Mouse (Mus musculus) hindbrain, embryonic 11.5 days (tissue): ENCODE results near the gene Gm3285. TPM values are rescaled to one million over a fixed set of nuclear protein-coding genes. Genes with fewer than 3 reads are reported as not detected.
A peak's percentile ranks its signal among the peaks of the same experiment; 100 is the strongest.

Source experiments
- ATAC-seq: fragments of 200-750 bp; cut with Nextera tagmentation; 2 replicates; pipeline ENCODE4 v1.8.0; 2017; ENCODE audit warnings: mild to moderate bottlenecking, moderate TSS enrichment, moderate library complexity; ENCODE audit not compliant: low FRiP score
- DNase-seq: peaks from one replicate; pipeline ENCODE4 v3.0.0-alpha.2; 2015; ENCODE audit warnings: low spot score
- H3K27ac ChIP-seq: fragments of 300-500 bp; sonication (generic); 2 replicates; pipeline ENCODE4 v1.5.1; 2014; ENCODE audit warnings: mild to moderate bottlenecking, low read depth, low read length
- H3K27me3 ChIP-seq: fragments of 300-500 bp; sonication (generic); 2 replicates; pipeline ENCODE4 v1.6.1; 2014; ENCODE audit warnings: mild to moderate bottlenecking, low read length, moderate library complexity, mixed read lengths; ENCODE audit not compliant: control insufficient read depth, insufficient read depth
- H3K36me3 ChIP-seq: fragments of 300-500 bp; sonication (generic); 2 replicates; pipeline ENCODE4 v1.6.1; 2014; ENCODE audit warnings: mild to moderate bottlenecking, low read length, moderate library complexity, mixed read lengths; ENCODE audit not compliant: control insufficient read depth, insufficient read depth
- H3K4me1 ChIP-seq: fragments of 300-500 bp; sonication (generic); replicated peaks from 2 replicates; pipeline ENCODE4 v1.6.1; 2014; ENCODE audit warnings: low read length, mixed read lengths; ENCODE audit not compliant: control insufficient read depth, insufficient read depth
- H3K4me2 ChIP-seq: fragments of 300-500 bp; sonication (generic); replicated peaks from 2 replicates; pipeline ENCODE4 v1.6.1; 2014; ENCODE audit warnings: mild to moderate bottlenecking, low read depth, low read length
- H3K4me3 ChIP-seq: fragments of 300-500 bp; sonication (generic); 2 replicates; pipeline ENCODE4 v1.5.1; 2014; ENCODE audit warnings: low read depth, low read length
- H3K9ac ChIP-seq: fragments of 300-500 bp; sonication (generic); 2 replicates; pipeline ENCODE4 v1.6.1; 2014; ENCODE audit warnings: low read depth, low read length
- H3K9me3 ChIP-seq: fragments of 300-500 bp; sonication (generic); 2 replicates; pipeline ENCODE4 v1.6.1; 2016; ENCODE audit warnings: low read length; ENCODE audit not compliant: control insufficient read depth
- WGBS: fragments of 180-500 bp; shearing (Covaris S2); extraction: QIAGEN DNeasy Blood & Tissue Kit; methylation state at CpG from one replicate; pipeline ENCODE4 v1.1.7; 2014; 5-methylcytosine and 5-hydroxymethylcytosine counted together
- polyA plus RNA-seq: library from polyadenylated mRNA; unstranded; fragments of >200 nt; fragmentation: Nextera tagmentation; extraction: Ambion mirVana; gene quantifications from 2 replicates; pipeline ENCODE4 v1.2.1, GENCODE M21; 2014

Gene Gm3285
- polyA plus RNA-seq, 1 experiment from 2014 or later: not detected

DNA sequence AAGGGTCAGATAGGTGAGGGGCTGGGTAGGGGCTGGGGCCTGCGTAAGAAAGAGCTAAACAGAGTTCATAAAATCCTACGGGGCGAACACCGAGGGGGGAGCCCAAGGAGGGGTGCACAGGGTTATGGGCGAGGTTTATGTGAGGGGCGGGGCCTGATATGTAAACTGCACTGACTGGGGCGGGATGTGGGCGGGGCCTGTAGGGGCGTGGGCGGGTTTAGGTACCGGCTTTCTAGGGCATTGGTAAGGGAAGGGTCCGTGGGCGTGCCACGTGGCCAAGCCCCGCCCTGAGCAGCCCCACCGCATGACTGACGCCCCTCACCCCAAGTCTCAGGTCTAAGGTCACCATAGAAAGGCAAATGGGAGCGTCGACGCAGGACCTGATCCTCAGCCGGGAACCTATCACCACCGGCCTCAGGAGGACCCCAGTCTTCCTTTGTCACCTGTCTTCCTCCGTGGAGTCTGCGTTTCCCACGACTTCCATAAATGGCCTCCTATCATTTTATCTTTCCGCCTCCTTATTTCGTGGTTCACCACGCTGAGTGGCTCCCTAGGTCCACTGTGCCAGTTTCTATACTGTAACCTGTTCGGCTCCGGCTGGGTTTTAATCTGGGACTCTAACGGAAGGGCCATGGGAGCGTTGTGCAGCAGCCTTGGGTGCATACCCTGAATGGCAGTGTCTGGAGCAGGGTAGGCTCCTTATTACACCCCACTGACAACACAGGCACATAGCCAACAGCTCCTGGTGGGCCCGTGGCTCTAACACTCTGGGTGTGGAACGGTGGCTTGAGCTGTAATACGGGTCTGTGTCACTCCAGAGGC, 41.3 kb downstream of the Gm3285 start:
- 10% methylated on average over 34 of the region's 35 CpGs for WGBS
- peak; percentile 87 for ATAC-seq

More for the DNA sequence above, 41.3 kb downstream of the Gm3285 start:
- peak; percentile 83 for DNase-seq
- 0 out of 2 replicates have a peak, but pooled peaks cover 2% of the 10 kb centered on the region for H3K4me1 ChIP-seq
- H3K27ac ChIP-seq: no peak overlapping the region
- H3K27me3 ChIP-seq: no peaks in the 10 kb centered on the region; the same call in 1 of the 2 replicates
- H3K9me3 ChIP-seq: no peaks in the 10 kb centered on the region
- H3K4me2 ChIP-seq: peak overlapping the region; percentile 69
- H3K4me3 ChIP-seq: peak overlapping the region; percentile 54
- no peak overlapping the region for H3K9ac ChIP-seq
- H3K36me3 ChIP-seq: no peaks in the 10 kb centered on the region

Other genes with a start within 250 kb of the Gm3285 start
- 40.5 and 50.0 TPM in 2 replicates for gene Ube2g2, start 239.7 kb upstream of the Gm3285 start, polyA plus RNA-seq
- 0.56 and 0.64 TPM in 2 replicates for gene Tspear, start 175.4 kb upstream of the Gm3285 start, polyA plus RNA-seq
- not detected in 2 replicates for gene Gm19402, start 171.2 kb upstream of the Gm3285 start, polyA plus RNA-seq
- not detected in 2 replicates for gene Gm9508, start 164.7 kb upstream of the Gm3285 start, polyA plus RNA-seq
- gene Gm10272, start 155.3 kb upstream of the Gm3285 start, polyA plus RNA-seq: not detected in 2 replicates
- not detected in 2 replicates for gene Gm10024, start 150.5 kb upstream of the Gm3285 start, polyA plus RNA-seq
- gene Gm10142, start 146.2 kb upstream of the Gm3285 start, polyA plus RNA-seq: not detected in 2 replicates
- gene Krtap12-1, start 141.4 kb upstream of the Gm3285 start, polyA plus RNA-seq: not detected in 2 replicates
- not detected in 2 replicates for gene Gm10100, start 135.5 kb upstream of the Gm3285 start, polyA plus RNA-seq
- not detected in 2 replicates for gene Gm18596, start 119.3 kb upstream of the Gm3285 start, polyA plus RNA-seq
- not detected in 2 replicates for gene Gm9736, start 110.6 kb upstream of the Gm3285 start, polyA plus RNA-seq
- gene Gm3233, start 102.3 kb upstream of the Gm3285 start, polyA plus RNA-seq: not detected in 2 replicates
- not detected in 2 replicates for gene Gm3238, start 90.7 kb upstream of the Gm3285 start, polyA plus RNA-seq
- gene Gm7138, start 85.0 kb upstream of the Gm3285 start, polyA plus RNA-seq: not detected in 2 replicates
- not detected in 2 replicates for gene Gm3250, start 79.4 kb upstream of the Gm3285 start, polyA plus RNA-seq
- gene Gm7137, start 73.8 kb upstream of the Gm3285 start, polyA plus RNA-seq: not detected in 2 replicates
- not detected in 2 replicates for gene Gm9639, start 66.9 kb upstream of the Gm3285 start, polyA plus RNA-seq
- gene Gm19668, start 62.8 kb upstream of the Gm3285 start, polyA plus RNA-seq: not detected in 2 replicates
- not detected in 2 replicates for gene Gm9507, start 50.1 kb upstream of the Gm3285 start, polyA plus RNA-seq
- not detected in 2 replicates for gene Gm2696, start 47.3 kb upstream of the Gm3285 start, polyA plus RNA-seq
- not detected in 2 replicates for gene Krtap10-4, start 34.9 kb upstream of the Gm3285 start, polyA plus RNA-seq
- gene Krtap10-10, start 26.0 kb upstream of the Gm3285 start, polyA plus RNA-seq: not detected in 2 replicates
- gene Gm36176, start 15.2 kb upstream of the Gm3285 start, polyA plus RNA-seq: not detected in 2 replicates
- not detected in 2 replicates for gene Gm10318, start 9.1 kb upstream of the Gm3285 start, polyA plus RNA-seq
- 3.1 and 3.6 TPM in 2 replicates for gene Lrrc3, start 40.6 kb downstream of the Gm3285 start, polyA plus RNA-seq
- gene Trpm2, start 108.6 kb downstream of the Gm3285 start, polyA plus RNA-seq: 0.56 and 1.4 TPM in 2 replicates
- 33.2 and 37.1 TPM in 2 replicates for gene 1810043G02Rik, start 116.5 kb downstream of the Gm3285 start, polyA plus RNA-seq
- gene Pfkl, start 148.1 kb downstream of the Gm3285 start, polyA plus RNA-seq: 85.5 and 114 TPM in 2 replicates
- gene Dnmt3l, start 180.0 kb downstream of the Gm3285 start, polyA plus RNA-seq: not detected in 2 replicates
- 0.11 and 0.28 TPM in 2 replicates for gene Aire, start 181.6 kb downstream of the Gm3285 start, polyA plus RNA-seq
- gene Icosl, start 207.3 kb downstream of the Gm3285 start, polyA plus RNA-seq: 1.4 TPM in 2 replicates